Mouse (Mus musculus): ENCODE data around the gene Cck.
A peak's percentile ranks its signal among the peaks of the same experiment; 100 is the strongest.
"Not testable (repeated sequence)": the region's sequence is repeated elsewhere in the genome, so short reads cannot be mapped to it uniquely, and the experiment has no call there.

Gene Cck

GRCm38 (mm10) chr9:121459950-121460349 is 35.5 kb downstream of the Cck start:
- no peak for DNase-seq (ENCODE audit: low spot score in 2 of 2)

DNA sequence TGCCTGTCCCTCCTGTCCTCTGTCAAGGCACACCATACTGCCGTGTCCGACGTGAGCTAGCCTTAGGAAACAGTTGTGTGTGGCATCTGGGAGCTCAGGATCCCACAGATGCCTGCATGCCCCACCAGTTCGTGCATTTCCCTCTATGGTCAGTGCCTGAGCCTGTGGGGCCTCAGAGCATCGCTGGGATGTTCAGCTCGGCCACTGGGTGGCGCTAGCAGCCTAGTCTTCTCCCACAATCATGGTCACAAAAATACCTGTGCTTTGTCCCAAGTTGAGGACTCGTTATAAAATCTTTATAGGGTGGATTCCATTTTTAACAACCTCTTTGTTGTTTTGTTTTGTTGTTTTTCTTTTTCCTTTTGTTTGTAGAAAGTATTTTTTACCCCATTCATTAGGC is 37.0 kb downstream of the Cck start:
- peak in 1 of 2 experiments; percentile 51 for DNase-seq (ENCODE audit: low spot score in 2 of 2)

DNA sequence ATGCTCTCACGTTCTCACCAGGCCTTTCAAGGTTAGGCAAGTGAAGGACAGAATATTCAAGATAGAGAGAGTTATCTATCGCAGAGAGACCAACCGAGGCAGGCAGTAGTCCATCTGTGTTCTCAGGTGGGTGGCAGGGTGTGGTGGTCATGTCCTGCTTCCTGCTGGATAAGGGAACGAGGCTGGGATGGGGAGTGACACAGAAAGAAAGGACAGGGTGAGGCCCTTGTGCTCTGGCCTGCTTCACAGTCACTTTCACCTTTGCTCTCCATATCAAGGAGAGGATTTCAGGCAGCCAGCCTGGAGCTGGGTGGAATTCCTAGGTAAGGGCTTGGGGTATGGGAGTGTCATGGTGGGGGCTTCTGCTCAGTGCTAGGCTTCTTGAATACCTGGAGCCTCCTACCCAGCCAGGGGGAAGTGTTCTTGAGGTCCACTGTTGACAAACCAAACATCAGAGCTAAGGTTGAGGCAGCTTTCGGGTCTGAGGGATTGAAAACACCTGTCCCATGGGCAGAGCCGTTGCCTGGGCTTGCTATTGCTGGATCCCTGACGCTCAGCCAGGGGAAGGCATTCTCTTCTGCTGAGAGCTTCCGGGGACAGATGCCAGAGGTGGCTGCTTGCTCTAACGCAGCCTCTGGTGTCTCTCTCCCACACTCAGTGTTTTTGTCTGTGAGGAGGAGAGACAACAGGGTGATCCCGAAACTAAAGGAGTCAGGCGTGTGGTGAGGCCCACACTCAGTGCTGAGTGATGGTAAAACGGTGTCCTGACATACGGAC is 38.6 kb downstream of the Cck start:
- DNase-seq (ENCODE audit: low spot score in 2 of 2) = no peak

DNA sequence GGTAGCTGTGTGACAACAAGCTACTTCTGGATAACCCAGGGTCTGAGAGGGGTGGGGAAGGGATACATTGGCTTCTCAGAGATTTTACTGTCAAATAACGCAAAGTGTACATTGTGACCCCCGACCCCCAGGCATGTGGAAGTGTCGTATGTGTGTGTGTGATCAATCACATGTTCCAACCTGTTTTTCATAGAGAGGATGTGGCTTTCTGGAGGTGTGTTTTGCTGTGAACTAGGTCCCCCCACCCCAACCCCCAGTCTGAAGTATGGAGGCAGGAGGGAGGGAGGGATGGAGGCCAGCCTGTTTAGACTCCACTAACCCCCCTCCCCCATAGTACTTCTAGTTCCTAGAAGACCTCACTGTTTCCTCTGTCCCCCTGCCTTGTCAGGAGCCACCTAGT is 40.6 kb downstream of the Cck start:
- no peak for DNase-seq (ENCODE audit: low spot score in 2 of 2)

DNA sequence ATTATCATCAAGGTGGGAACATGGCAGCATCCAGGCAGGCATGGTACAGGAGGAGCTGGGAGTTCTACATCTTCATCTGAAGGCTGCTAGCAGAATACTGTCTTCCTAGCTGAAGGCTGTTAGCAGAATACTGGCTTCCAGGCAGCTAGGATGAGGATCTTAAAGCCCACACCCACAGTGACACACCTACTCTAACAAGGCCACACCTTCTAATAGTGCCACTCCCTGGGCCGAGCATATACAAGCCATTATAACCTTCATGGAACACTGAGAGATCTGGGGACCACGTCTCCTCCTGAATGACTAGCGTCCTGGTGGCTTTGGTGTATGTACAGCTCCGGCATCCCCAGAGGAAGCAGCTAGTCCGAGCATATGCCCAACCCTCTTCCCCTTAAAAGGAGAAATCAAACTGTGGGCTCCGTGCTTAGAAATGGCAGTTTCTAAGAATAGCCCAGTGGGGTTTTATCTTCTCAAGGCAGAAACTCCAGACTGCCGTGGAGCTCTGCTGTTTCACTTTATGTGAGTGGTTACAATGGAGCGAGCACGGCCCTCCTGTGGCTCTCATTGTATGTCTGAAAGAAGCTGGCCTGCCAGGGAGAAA is 43.1 kb downstream of the Cck start:
- not testable (repeated sequence) for DNase-seq (ENCODE audit: low spot score in 2 of 2)

- DNase-seq (ENCODE audit: low spot score in 2 of 2) = no peak
Observed at GRCm38 (mm10) chr9:121446431-121446831, 49.1 kb downstream of the Cck start.

DNA sequence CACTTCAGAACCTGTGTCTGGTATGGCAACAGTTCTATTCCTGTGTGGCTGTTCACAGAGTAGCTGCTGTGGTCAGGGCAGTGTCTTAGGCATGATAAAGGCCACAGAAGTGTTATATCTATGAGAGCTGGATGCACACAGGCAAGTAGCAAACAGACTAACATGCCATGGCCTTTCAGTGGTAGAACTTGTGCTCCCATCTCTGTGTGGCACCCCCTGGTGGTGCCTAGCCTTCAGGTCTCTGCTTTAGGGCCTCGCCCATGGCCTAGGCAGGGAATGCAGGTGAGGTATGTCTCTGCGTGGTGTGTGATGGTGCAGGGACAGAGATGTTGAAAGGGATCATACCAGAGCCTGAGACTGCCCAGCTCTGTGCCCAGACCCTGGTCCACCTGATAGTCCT is 50.1 kb downstream of the Cck start:
- peak in 1 of 2 experiments; percentile 23 for DNase-seq (ENCODE audit: low spot score in 2 of 2)

- no peak for DNase-seq (ENCODE audit: low spot score in 2 of 2)
Observed at GRCm38 (mm10) chr9:121444367-121444707, 51.2 kb downstream of the Cck start.

- no peak for DNase-seq (ENCODE audit: low spot score in 2 of 2)
Observed at GRCm38 (mm10) chr9:121443696-121444366, 51.7 kb downstream of the Cck start.

GRCm38 (mm10) chr9:121442145-121442544 is 53.3 kb downstream of the Cck start:
- no peak for DNase-seq (ENCODE audit: low spot score in 2 of 2)
